Mouse (Mus musculus): ENCODE measurements around the gene Pmf1. TPM values are rescaled to one million over a fixed set of nuclear protein-coding genes. Genes with fewer than 3 reads are reported as not detected.

Pmf1 gene
- polyA plus RNA-seq (2017; shearing (Covaris generic)) = 33.5 TPM

DNA sequence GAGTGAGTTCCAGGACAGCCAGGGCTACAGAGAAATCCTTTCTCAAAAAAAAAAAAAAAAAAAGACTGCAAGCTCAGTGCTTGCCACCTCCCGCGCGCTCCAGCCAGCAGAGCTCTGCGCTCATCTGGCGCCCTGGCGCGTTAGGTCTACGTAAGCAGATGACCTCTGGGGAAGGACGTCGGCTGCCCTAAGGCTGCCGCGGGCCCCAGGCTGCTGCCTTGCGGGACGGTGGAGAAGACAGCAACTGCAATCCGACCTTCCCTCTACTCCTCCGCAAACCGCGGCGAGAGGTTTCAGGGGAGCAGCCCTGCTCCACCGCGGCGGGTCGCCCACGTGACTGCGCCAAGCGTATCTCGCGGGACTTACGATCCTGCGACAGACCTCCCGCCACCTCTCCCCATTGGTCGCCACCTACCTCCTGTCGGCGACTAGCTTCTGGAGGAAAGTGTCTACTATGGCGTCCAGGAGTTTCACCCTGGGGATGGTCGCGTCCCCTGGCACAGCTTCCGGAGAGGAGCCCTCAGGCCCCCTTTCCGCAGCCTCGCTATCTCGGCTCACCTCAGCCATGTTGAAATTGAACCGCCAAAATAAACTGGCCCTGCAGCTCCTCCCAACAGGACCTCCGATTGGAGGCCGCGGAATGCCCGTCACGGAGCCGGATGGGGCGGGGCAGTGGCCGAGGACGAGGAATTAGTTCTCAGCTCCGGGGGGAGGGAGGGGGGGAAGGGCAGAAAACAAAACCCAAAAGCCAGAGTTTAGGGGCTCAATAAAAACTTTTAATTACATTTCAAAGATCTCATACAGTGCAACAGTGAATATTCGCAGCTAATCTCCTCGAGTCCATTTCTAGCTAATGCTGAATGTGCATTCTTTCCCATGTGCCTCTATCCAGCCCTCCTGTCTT lies at the start of gene Pmf1:
Gene Pmf1 (minus strand): TSS at position 591 of the 904 bp plus-strand sequence.

DNA sequence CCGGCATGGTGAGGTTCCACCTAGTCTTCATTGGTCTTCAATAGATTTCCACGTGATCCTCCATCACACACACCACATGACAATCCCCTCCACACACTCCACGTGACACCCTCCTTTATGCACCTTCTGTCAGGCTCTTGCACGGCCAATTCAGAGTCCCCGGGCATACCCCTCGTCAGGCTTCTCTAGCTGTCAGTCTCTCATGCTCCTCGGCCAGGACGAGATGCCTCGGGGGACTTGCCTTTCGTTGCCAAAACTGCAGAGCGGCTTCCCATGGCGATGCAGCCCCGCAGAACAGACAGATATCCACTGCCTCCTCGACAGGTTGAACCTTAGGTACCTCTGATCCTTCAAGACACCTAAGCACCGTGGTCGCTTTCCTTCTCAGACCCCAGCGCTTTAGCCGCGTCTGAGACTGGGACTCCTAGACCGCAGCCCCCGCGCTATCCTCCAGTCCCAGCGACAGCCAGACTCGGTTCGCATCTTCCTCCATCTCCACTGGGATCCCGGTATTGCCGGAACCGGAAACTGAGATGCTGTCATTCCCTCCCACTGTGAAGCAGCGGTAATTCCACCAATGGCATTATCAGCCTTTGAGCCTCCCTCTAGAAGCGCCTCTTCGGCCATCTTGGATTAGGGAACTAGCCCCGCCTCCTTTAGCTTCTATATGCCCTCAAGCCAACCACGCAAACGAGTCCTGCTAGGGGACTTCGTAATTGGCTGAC lies 14.6 kb upstream of the Pmf1 start, which contains the start of gene Slc25a44:
Gene Slc25a44 (minus strand): TSS at position 535 of the 725 bp plus-strand sequence.

DNA sequence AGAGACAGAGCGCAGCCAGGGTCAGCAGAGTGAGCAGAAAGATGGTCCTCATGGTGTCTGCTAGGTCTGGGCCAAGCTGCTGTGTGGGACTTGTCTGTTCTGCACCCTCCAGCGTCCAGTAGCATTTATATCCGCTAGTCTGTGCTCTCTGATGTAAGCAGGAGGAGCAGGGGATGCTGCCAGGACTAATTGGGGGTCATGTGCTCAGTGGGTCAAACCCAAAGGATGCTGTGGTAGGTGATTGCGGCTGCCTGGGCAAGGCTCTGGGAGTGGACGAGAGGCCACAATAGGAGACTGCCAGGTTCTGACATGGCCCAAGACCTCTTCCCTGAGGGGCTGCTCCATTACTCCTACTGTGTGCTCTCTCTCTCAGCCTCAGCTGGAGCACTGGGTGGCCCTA lies 25.8 kb downstream of the Pmf1 start, which contains the start of gene Bglap:
Gene Bglap (minus strand): TSS at position 101 of the 400 bp plus-strand sequence.

DNA sequence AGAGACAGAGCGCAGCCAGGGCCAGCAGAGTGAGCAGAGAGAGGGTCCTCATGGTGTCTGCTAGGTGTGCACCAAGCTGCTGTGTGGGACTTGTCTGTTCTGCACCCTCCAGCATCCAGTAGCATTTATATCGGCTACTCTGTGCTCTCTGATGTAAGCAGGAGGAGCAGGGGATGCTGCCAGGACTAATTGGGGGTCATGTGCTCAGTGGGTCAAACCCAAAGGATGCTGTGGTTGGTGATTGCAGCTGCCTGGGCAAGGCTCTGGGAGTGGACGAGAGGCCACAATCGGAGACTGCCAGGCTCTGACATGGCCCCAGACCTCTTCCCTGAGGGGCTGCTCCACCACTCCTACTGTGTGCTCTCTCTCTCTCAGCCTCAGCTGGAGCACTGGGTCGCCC lies 31.5 kb downstream of the Pmf1 start, which contains the start of gene Bglap2:
Gene Bglap2 (minus strand): TSS at position 101 of the 400 bp plus-strand sequence.

DNA sequence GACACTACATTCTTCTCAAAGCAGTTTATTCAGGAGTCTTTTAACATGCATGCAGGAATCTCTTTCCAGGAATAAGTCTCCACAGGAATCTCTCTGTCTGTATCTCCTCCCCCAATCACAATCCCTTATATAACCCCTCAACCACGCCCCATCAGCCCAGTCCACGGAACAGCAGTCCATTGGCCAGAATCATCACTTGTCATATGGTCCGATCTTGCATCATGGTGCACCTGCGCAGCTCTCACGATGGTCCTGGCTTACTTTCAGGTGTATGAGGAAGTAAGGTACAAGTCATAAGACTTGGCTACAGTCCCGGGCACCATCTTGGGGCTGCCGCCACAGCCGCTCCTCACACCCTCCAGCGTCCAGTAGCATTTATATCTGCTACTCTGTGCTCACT lies 37.5 kb downstream of the Pmf1 start, which contains the start of gene Bglap3:
Gene Bglap3 (minus strand): TSS at position 101 of the 400 bp plus-strand sequence.

DNA sequence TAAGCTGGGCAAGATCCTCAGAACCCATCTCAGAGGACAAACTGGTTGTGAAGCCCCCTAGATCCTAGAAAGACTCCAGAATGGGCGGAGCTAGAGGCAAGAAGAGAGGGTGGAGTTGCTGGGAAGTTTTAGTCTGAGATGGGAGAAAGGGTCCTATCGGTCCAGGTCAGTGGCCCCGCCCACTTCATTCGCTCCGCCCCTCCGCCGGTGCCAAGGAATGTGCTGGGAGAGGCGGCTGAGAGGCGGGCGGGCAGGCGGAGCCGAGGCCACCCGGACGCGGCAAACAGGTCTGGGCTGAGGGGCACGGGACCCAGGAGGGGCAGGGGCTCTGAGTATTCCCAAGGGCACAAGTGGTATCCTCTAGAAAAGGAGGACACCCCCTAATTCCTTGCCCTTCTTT lies 45.8 kb downstream of the Pmf1 start, which contains the start of gene Paqr6:
Gene Paqr6 (plus strand): TSS at position 248 of the 400 bp plus-strand sequence.

Other genes starting within 250 kb of the Pmf1 start
- not detected for gene Rhbg, start 155.6 kb downstream of the Pmf1 start, polyA plus RNA-seq (2017; shearing (Covaris generic))
- gene Gm38392, start 123.1 kb downstream of the Pmf1 start, polyA plus RNA-seq (2017; shearing (Covaris generic)) = not detected
- gene Tsacc, start 113.3 kb downstream of the Pmf1 start, polyA plus RNA-seq (2017; shearing (Covaris generic)) = 6.0 TPM
- 267 TPM for gene Cct3, start 113.2 kb downstream of the Pmf1 start, polyA plus RNA-seq (2017; shearing (Covaris generic))
- gene Glmp, start 85.3 kb downstream of the Pmf1 start, polyA plus RNA-seq (2017; shearing (Covaris generic)) = 174 TPM
- 0.31 TPM for gene Tmem79, start 74.2 kb downstream of the Pmf1 start, polyA plus RNA-seq (2017; shearing (Covaris generic))
- gene Smg5, start 74.1 kb downstream of the Pmf1 start, polyA plus RNA-seq (2017; shearing (Covaris generic)) = 51.1 TPM
- gene Paqr6, start 45.7 kb downstream of the Pmf1 start, polyA plus RNA-seq (2017; shearing (Covaris generic)) = not detected
- gene Bglap3, start 37.6 kb downstream of the Pmf1 start, polyA plus RNA-seq (2017; shearing (Covaris generic)) = not detected
- gene Bglap2, start 31.6 kb downstream of the Pmf1 start, polyA plus RNA-seq (2017; shearing (Covaris generic)) = not detected
- not detected for gene Bglap, start 25.9 kb downstream of the Pmf1 start, polyA plus RNA-seq (2017; shearing (Covaris generic))
- 12.7 TPM for gene Slc25a44, start 14.8 kb upstream of the Pmf1 start, polyA plus RNA-seq (2017; shearing (Covaris generic))
- 109 TPM for gene Sema4a, start 50.9 kb upstream of the Pmf1 start, polyA plus RNA-seq (2017; shearing (Covaris generic))
- 125 TPM for gene Lmna, start 99.6 kb upstream of the Pmf1 start, polyA plus RNA-seq (2017; shearing (Covaris generic))
- not detected for gene Mex3a, start 122.1 kb upstream of the Pmf1 start, polyA plus RNA-seq (2017; shearing (Covaris generic))
- not detected for gene Rab25, start 138.0 kb upstream of the Pmf1 start, polyA plus RNA-seq (2017; shearing (Covaris generic))
- 114 TPM for gene Lamtor2, start 142.7 kb upstream of the Pmf1 start, polyA plus RNA-seq (2017; shearing (Covaris generic))
- gene Ubqln4, start 143.4 kb upstream of the Pmf1 start, polyA plus RNA-seq (2017; shearing (Covaris generic)) = 31.1 TPM
- 56.5 TPM for gene Ssr2, start 165.5 kb upstream of the Pmf1 start, polyA plus RNA-seq (2017; shearing (Covaris generic))
- gene Arhgef2, start 195.6 kb upstream of the Pmf1 start, polyA plus RNA-seq (2017; shearing (Covaris generic)) = 74.7 TPM
- not detected for gene Rxfp4, start 242.8 kb upstream of the Pmf1 start, polyA plus RNA-seq (2017; shearing (Covaris generic))

All from effector memory CD4-positive, alpha-beta T cell, adult 5 months (primary cell).